Mouse (Mus musculus) erythroblast, embryonic 14.5 days (primary cell): ENCODE results near the gene Sdc3. TPM values are rescaled to one million over a fixed set of nuclear protein-coding genes. Genes with fewer than 3 reads are reported as not detected.

ENCODE experiments used
- H3K27me3 ChIP-seq: 2 replicates; pipeline ENCODE4 v1.6.1; 2012; ENCODE audit warnings: inconsistent platforms; ENCODE audit not compliant: control insufficient read depth
- H3K36me3 ChIP-seq: 2 replicates; pipeline ENCODE4 v1.6.1; 2012; ENCODE audit warnings: mild to moderate bottlenecking, inconsistent platforms; ENCODE audit not compliant: control insufficient read depth
- H3K4me1 ChIP-seq: 2 replicates; pipeline ENCODE4 v1.6.1; 2012; ENCODE audit warnings: inconsistent platforms; ENCODE audit not compliant: control insufficient read depth
- H3K4me3 ChIP-seq: replicated peaks from 2 replicates; pipeline ENCODE3; 2012; ENCODE audit warnings: moderate library complexity, mild to moderate bottlenecking, inconsistent platforms
- H3K9me3 ChIP-seq: 2 replicates; pipeline ENCODE4 v1.6.1; 2012; ENCODE audit warnings: low read length, inconsistent platforms, mixed read lengths; ENCODE audit not compliant: control insufficient read depth
- GATA1 ChIP-seq: IDR thresholded peaks from 2 replicates; pipeline ENCODE4 v1.6.1; 2012; ENCODE audit warnings: low read length, inconsistent platforms, mixed read lengths
- TAL1 ChIP-seq: IDR thresholded peaks from 3 replicates; pipeline ENCODE4 v1.6.1; 2012; ENCODE audit warnings: low read length, inconsistent platforms, mixed read lengths
- polyA plus RNA-seq: library from polyadenylated mRNA; stranded (reverse); fragments of >175 nt; gene quantifications from 2 replicates; pipeline ENCODE4 v1.2.3, GENCODE M21; 2012

Gene Sdc3
- polyA plus RNA-seq, 1 experiment: 1.0 TPM

GRCm38 (mm10) chr4:130861653-130862208, 69.4 kb downstream of the Sdc3 start:
- Histone ChIP-seq H3K27me3 (peaks cover 2% of the 10 kb centered on the region; the same call in 1 of the 2 replicates), H3K4me1 (no peaks in the 10 kb centered on the region), H3K4me3 (no peak overlapping the region), H3K9me3 (no peaks in the 10 kb centered on the region), H3K36me3 (no peaks in the 10 kb centered on the region)
- TF ChIP-seq TAL1: no peak
- TF ChIP-seq GATA1: no peak

- Histone ChIP-seq H3K36me3 (no peaks in the 10 kb centered on the region), H3K27me3 (peaks cover 2% of the 10 kb centered on the region; the same call in 1 of the 2 replicates), H3K9me3 (no peaks in the 10 kb centered on the region), H3K4me1 (no peaks in the 10 kb centered on the region), H3K4me3 (no peak overlapping the region)
- TF ChIP-seq TAL1 (no peak), GATA1 (no peak)
Measured at GRCm38 (mm10) chr4:130862538-130862937, 70.2 kb downstream of the Sdc3 start.

- no peaks in the 10 kb centered on the region for H3K36me3 ChIP-seq
- no peaks in the 10 kb centered on the region for H3K9me3 ChIP-seq
- no peaks in the 10 kb centered on the region for H3K4me1 ChIP-seq
- H3K27me3 ChIP-seq: peaks cover 2% of the 10 kb centered on the region; the same call in 1 of the 2 replicates
- TF ChIP-seq TAL1: no peak
- TF ChIP-seq GATA1: no peak
- no peak overlapping the region for H3K4me3 ChIP-seq
Measured at GRCm38 (mm10) chr4:130865460-130865859, 73.1 kb downstream of the Sdc3 start.

- Histone ChIP-seq H3K36me3 (no peaks in the 10 kb centered on the region), H3K4me3 (no peak overlapping the region), H3K27me3 (peaks cover 2% of the 10 kb centered on the region; the same call in 1 of the 2 replicates), H3K4me1 (no peaks in the 10 kb centered on the region), H3K9me3 (no peaks in the 10 kb centered on the region)
- TF ChIP-seq TAL1: no peak
- TF ChIP-seq GATA1: no peak
Measured at GRCm38 (mm10) chr4:130865901-130866371, 73.6 kb downstream of the Sdc3 start.

GRCm38 (mm10) chr4:130867940-130868339, 75.6 kb downstream of the Sdc3 start:
- Histone ChIP-seq H3K4me3 (no peak overlapping the region), H3K27me3 (no peaks in the 10 kb centered on the region), H3K36me3 (no peaks in the 10 kb centered on the region), H3K4me1 (no peaks in the 10 kb centered on the region), H3K9me3 (no peaks in the 10 kb centered on the region)
- TF ChIP-seq TAL1 (no peak), GATA1 (no peak)

GRCm38 (mm10) chr4:130868803-130869202, 76.5 kb downstream of the Sdc3 start:
- Histone ChIP-seq H3K9me3 (no peaks in the 10 kb centered on the region), H3K4me3 (no peak overlapping the region), H3K4me1 (no peaks in the 10 kb centered on the region), H3K36me3 (no peaks in the 10 kb centered on the region), H3K27me3 (no peaks in the 10 kb centered on the region)
- TF ChIP-seq GATA1 (no peak), TAL1 (no peak)

GRCm38 (mm10) chr4:130872414-130872813, 80.1 kb downstream of the Sdc3 start:
- H3K36me3 ChIP-seq: no peaks in the 10 kb centered on the region
- no peaks in the 10 kb centered on the region; the same call in 1 of the 2 replicates for H3K27me3 ChIP-seq
- TF ChIP-seq TAL1 (no peak), GATA1 (no peak)
- H3K9me3 ChIP-seq: no peaks in the 10 kb centered on the region
- no peaks in the 10 kb centered on the region for H3K4me1 ChIP-seq
- no peak overlapping the region for H3K4me3 ChIP-seq

- no peaks in the 10 kb centered on the region; the same call in 1 of the 2 replicates for H3K27me3 ChIP-seq
- H3K4me1 ChIP-seq: no peaks in the 10 kb centered on the region
- H3K4me3 ChIP-seq: no peak overlapping the region
- no peaks in the 10 kb centered on the region for H3K9me3 ChIP-seq
- H3K36me3 ChIP-seq: no peaks in the 10 kb centered on the region
- TF ChIP-seq GATA1: no peak
- TF ChIP-seq TAL1: no peak
Measured at GRCm38 (mm10) chr4:130873440-130873839, 81.1 kb downstream of the Sdc3 start.

GRCm38 (mm10) chr4:130874601-130875000, 82.3 kb downstream of the Sdc3 start:
- H3K4me1 ChIP-seq: no peaks in the 10 kb centered on the region
- no peaks in the 10 kb centered on the region for H3K36me3 ChIP-seq
- no peaks in the 10 kb centered on the region for H3K9me3 ChIP-seq
- no peak overlapping the region for H3K4me3 ChIP-seq
- TF ChIP-seq TAL1 (no peak), GATA1 (no peak)
- no peaks in the 10 kb centered on the region; the same call in 1 of the 2 replicates for H3K27me3 ChIP-seq

Other genes starting within 250 kb of the Sdc3 start
- gene Nkain1, start 218.4 kb upstream of the Sdc3 start, polyA plus RNA-seq: not detected in 2 replicates
- 3.1 and 3.8 TPM in 2 replicates for gene Pum1, start 129.2 kb upstream of the Sdc3 start, polyA plus RNA-seq
- gene Laptm5, start 120.6 kb downstream of the Sdc3 start, polyA plus RNA-seq: 2.6 and 3.3 TPM in 2 replicates
- 0.07 TPM in 1 of 2 replicates, not detected in the other for gene Matn1, start 151.8 kb downstream of the Sdc3 start, polyA plus RNA-seq